Mouse (Mus musculus): ENCODE measurements at regions not wholly inside any gene's neighbourhood (a gene's known extent, or its start where the extent isn't known, plus 50 kb on each side); places are given as distances from the start of the nearest gene placed in this dataset.
A peak's percentile ranks its signal among the peaks of the same experiment; 100 is the strongest.
"Not testable (repeated sequence)": the region's sequence is repeated elsewhere in the genome, so short reads cannot be mapped to it uniquely, and the experiment has no call there.

- no peak for DNase-seq (ENCODE audit: low spot score in 2 of 2)
Measured at GRCm38 (mm10) chr6:109125447-109125846, 297.0 kb downstream of the Edem1 start.

GRCm38 (mm10) chr6:109127203-109127602, 298.8 kb downstream of the Edem1 start:
- DNase-seq (ENCODE audit: low spot score in 2 of 2) = no peak

DNA sequence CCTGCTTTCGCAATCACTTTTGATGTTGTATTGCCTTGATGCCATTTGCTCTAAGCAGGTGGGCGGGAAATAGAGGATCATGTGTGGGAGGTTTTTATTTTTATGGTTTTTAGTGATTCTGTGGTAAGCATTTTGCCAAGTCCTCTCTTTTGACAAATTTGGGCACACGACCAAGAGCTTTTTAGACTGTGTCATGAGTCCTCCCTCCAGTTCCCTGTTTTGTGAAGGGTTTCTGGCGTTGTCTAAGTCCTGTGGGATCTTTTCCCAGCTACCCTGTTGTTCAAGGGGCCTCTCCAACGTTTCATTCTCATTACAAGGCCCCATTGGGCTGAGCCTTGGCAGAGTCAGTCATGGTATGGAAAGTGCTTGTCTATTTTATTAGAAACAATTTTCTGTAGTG, 317.7 kb downstream of the Edem1 start:
- no peak for DNase-seq (ENCODE audit: low spot score in 2 of 2)

DNA sequence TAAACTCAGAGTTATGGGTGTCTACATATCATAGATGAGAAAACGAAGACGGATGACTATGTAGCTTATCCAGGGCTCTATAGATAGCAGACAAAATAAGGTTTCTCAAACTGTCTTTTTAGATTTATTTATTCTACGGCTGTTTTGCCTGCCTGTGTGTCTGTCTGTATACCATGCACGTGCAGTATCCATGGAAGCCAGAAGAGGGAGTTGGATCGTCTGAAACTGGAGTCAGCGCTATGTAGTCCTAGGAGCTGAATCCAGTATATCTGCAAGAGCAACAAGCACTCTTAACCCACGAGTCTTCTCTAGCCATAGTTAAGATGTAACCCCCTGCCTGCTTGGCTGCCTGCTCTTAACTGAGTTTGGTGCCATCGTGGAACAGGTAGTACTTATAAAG, 320.6 kb downstream of the Edem1 start:
- DNase-seq (ENCODE audit: low spot score in 2 of 2) = no peak

DNA sequence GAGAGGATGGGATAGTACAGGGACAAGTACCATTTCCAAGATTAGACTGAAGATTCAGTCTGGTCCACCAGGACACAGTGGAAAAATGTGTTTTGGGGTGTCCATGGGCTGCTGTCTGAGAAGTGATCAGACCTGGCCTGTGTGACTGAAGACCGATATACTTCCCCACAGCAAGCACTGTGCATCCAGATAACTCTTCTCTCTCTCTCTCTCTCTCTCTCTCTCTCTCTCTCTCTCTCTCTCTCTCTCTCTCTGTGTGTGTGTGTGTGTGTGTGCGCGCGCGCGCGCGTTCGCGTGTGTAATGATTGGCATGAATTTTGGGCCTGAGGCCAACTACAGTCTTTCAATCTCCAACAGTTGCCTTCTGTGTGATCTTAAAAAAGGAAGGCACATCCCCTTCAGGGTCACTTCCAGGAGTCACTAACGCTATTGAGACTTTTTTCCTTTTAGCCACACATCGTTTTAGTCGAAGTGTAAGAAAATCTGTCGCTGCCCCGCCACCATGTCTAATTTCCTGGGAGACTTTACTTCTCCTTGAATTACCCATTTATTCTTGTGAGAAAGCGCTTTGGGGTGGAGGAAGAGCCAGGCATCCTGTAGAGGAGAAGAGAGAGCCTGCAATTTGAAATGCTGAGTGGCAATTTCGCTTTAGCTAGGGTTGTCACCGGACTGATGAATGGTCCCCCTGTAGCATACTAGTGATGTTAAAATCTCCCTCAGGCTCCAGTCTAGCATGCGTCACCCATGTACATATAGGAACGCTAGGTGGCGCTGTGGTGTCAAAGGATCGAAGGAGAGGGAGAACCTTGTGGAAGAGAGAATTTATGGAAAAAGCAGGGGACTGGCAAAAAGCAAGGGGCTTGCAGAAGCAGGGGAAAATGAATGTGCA, 321.8 kb downstream of the Edem1 start:
- peak; percentile 50 to 69 for DNase-seq (ENCODE audit: low spot score in 2 of 2)

DNA sequence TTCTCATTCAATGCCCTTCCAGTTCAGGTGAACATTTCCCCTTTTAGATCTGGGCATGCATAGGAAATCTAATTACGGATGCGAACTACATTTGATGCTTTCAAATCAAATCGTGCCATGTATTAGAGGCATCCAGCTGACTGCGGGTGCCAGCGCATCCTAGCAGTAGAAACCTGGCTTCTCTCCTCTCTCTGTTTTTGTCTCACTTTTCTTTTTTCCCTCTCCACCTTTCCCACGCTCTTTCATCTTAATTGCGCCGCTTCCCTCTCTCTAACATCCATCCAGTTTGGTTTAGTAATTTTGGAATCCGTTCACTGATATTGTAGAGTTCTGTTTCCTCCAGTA, 322.4 kb downstream of the Edem1 start:
- DNase-seq (ENCODE audit: low spot score in 2 of 2) = no peak

DNA sequence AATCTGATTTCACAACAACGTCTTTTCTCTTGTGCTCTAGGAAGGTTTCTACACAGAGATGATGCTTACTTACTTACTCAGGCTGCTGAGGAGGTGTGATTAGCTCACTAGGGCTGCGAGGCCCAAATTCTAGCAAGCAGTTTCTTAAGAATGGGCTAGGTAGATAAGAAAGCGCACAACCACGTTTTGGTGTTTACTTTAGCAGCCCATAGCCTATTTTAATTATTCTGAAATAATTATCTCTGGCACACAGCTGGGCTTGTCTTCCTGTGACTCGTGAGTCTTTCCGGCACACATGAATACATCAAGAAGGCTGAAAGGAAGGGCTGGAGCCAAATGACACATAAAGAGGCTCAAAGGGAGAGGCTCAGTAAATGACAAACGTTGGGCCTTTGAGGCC, 325.2 kb downstream of the Edem1 start:
- DNase-seq (ENCODE audit: low spot score in 2 of 2) = no peak

GRCm38 (mm10) chr6:109159561-109159960, 331.1 kb downstream of the Edem1 start:
- no peak for DNase-seq (ENCODE audit: low spot score in 2 of 2)

DNA sequence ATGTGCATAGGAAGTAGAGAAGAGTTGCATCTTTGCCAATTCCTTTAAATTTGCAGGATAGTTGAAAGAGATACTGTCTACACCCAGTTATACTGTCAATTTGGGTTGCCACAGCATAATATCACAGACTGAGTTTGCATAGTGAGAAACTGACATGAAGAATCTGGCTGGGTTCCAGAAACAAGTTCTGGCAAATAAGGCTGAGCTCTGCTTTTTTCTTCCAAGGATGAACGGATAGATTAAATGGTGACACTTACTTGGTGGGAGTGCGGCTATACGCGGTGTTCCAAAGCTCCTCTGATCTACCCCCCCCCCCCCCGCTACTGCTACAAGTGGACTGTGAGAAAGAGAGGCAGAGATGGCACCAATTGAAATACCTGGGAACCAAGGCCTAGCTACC, 339.0 kb downstream of the Edem1 start:
- DNase-seq (ENCODE audit: low spot score in 2 of 2) = no peak

GRCm38 (mm10) chr6:109172104-109172850, 343.8 kb downstream of the Edem1 start:
- DNase-seq (ENCODE audit: low spot score in 2 of 2) = no peak

DNA sequence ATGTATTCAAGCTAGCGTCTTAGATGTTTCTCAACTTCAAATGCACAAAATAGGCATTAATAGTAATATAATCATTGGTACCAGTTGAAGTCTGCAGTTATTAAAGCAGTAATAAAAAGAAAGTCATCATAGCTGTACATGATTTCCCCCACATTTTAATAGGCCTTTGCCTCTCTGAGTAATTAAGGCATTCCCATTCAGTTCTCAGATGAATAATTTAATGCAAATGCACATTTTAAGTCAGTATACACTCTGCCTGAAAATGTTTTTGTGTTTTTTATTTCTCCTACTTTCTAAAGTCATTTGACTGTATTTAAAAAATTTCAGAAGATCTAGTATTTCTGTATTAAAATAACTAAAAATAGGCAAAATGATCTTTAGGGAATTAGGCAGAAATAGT, 344.6 kb downstream of the Edem1 start:
- DNase-seq (ENCODE audit: low spot score in 2 of 2) = no peak

GRCm38 (mm10) chr6:109176876-109177275, 348.4 kb downstream of the Edem1 start:
- no peak for DNase-seq (ENCODE audit: low spot score in 2 of 2)

GRCm38 (mm10) chr6:109182878-109183277, 354.4 kb downstream of the Edem1 start:
- DNase-seq (ENCODE audit: low spot score in 2 of 2) = no peak

- DNase-seq (ENCODE audit: low spot score in 2 of 2) = not testable (repeated sequence)
Measured at GRCm38 (mm10) chr6:109193061-109193460, 364.6 kb downstream of the Edem1 start.

- DNase-seq (ENCODE audit: low spot score in 2 of 2) = no peak
Measured at GRCm38 (mm10) chr6:109193603-109194002, 365.2 kb downstream of the Edem1 start.

DNA sequence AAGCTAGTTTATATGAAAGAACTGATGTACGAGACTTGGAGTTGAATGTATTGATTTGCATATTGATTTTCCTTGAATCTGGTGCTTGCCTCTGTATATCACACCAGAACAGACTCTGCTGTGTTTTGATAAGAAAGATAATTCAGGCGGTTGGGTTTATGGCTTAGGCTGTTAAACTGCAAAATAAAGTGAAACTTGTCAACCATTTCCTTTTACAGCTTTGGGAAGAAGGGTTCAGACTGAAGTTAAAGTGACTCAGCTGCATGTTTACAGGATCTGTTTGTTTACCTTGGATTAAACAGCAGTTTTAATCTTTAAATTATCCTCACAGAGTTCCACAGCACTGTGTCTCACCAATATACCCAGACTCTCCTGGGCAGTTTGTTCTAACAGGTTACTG, 381.3 kb downstream of the Edem1 start:
- DNase-seq (ENCODE audit: low spot score in 2 of 2) = no peak

DNA sequence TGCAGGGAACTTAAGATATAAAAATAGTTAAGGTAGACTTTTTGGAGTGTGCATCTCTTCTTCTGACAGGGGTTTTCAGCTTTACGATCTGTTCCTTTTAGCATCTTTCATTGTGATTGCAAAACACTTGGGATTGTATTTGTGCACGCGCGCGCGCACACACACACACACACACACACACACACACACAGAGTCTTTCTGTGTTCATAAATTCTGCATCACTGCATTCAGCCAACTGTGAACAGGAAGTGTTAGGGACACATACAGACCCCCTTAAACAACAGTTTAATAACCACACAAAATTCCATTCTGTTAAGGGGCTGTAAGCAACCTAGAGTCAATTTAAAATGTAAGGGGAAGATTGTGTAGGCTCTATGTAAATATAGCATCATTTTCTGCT, 401.9 kb downstream of the Edem1 start:
- DNase-seq (ENCODE audit: low spot score in 2 of 2) = no peak

- DNase-seq (ENCODE audit: low spot score in 2 of 2) = no peak
Measured at GRCm38 (mm10) chr6:109233426-109233825, 405.0 kb downstream of the Edem1 start.

GRCm38 (mm10) chr6:109245666-109246065, 417.2 kb downstream of the Edem1 start:
- no peak for DNase-seq (ENCODE audit: low spot score in 2 of 2)

GRCm38 (mm10) chr6:109246510-109246909, 418.1 kb downstream of the Edem1 start:
- DNase-seq (ENCODE audit: low spot score in 2 of 2) = not testable (repeated sequence)

Data from gastrocnemius, postnatal 4 days (tissue).